Mouse (Mus musculus): ENCODE data around the gene Patz1. TPM values are rescaled to one million over a fixed set of nuclear protein-coding genes. Genes with fewer than 3 reads are reported as not detected.

Patz1 gene
- 52.0 and 52.7 TPM in 2 replicates for polyA plus RNA-seq (2015; fragmentation: Nextera tagmentation; extraction: Ambion mirVana)

DNA sequence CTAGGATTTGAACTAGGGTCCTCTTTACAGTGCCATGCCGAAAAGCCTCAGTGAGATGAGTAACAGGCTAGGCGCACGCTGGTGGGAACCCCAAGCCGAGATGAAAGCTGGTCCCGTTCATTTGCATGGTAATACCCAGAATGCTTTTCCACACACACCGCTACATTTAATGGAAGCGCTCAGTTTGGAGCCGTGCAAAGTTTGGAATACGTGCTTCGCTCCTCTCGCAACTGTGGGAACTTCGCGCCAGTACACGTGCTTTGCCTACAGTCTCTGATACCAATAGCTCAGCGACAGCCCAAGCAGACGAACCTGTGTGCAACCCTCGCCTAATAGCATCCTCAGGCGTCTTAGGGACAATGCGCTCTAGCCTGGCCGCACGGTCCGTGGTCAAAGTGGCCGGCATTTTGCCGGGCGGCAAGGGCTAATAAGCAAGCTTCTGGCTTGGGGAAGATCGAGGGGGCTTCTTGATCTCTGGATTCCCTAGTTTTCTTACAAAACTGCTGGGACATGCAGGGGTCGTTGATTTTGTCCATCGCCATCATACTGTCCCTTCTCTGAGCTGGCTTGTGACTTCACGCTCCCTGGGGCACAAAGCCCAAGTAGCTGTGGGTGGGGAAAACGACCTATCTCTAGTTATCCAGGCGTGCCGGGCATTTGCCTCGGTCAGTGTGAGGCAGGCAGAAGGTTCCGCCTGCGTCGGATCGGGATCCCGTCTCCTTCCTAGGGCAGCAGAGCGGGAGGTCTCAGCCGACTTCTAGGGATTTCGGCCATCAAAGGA lies at the start of gene Patz1:
Gene Patz1, plus strand, starts transcription at position 354 of the 781 bp plus-strand sequence.
- no peak for ATAC-seq (ENCODE audit: insufficient number of reproducible peaks, insufficient read depth, low FRiP score, low TSS enrichment, low read depth)
- under 1% methylated on average over 41 of the region's 41 CpGs for WGBS
- Histone ChIP-seq H3K36me3 (peaks cover 14% of the 10 kb centered on the region), H3K9me3 (no peaks in the 10 kb centered on the region), H3K9ac (peak within 1 kb of the TSS; percentile 99), H3K27me3 (no peaks in the 10 kb centered on the region), H3K27ac (peak within 1 kb of the TSS; percentile 100), H3K4me3 (peak within 1 kb of the TSS; percentile 79), H3K4me2 (peak within 1 kb of the TSS; percentile 99), H3K4me1 (peaks cover 26% of the 10 kb centered on the region)

DNA sequence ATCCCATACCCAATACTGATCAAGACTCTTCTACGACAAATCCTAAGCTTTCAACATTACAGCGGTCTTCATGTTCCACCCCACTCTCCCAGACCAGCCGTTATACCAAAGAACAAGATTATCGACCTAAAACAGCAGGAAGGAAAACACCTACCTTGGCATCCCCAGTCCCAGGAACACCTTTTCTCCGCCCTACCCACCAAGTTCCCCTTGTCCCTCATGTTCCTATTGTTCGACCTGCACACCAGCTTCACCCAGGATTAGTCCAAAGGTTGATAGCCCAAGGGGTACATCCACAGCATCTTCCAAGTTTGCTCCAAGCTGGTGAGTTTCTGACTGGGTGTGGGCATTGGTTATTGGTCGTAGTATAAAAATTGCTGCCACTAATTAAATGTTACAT lies 46.3 kb upstream of the Patz1 start:
- no peaks in the 10 kb centered on the region for H3K4me1 ChIP-seq
- H3K36me3 ChIP-seq, result peaks cover 96% of the 10 kb centered on the region
- WGBS, result 94% methylated on average over 7 of the region's 7 CpGs
- H3K4me3 ChIP-seq, result no peak overlapping the region
- peaks cover 7% of the 10 kb centered on the region; the same call in 1 of the 2 replicates for H3K9me3 ChIP-seq
- no peak overlapping the region for H3K9ac ChIP-seq
- no peak overlapping the region for H3K27ac ChIP-seq
- ATAC-seq (ENCODE audit: insufficient number of reproducible peaks, insufficient read depth, low FRiP score, low TSS enrichment, low read depth), result no peak
- no peaks in the 10 kb centered on the region for H3K27me3 ChIP-seq
- H3K4me2 ChIP-seq, result no peak overlapping the region

DNA sequence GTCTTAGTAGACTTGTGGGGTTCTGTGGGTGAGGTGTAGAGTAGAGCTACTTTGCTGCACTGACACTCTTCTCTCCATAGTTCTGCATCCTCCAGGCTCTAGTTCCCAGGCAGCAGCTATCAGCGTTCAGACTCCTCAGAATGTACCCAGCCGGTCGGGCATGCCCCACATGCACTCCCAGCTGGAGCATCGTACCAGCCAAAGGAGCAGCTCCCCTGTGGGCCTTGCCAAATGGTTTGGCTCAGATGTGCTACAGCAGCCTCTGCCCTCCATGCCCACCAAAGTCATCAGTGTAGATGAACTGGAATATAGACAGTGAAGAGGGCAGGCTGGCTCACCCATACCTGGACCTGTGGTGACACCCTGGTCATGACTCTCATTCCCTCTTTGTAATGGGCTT lies 44.9 kb upstream of the Patz1 start:
- H3K36me3 ChIP-seq, result peaks cover 95% of the 10 kb centered on the region
- no peak overlapping the region for H3K9ac ChIP-seq
- H3K27ac ChIP-seq, result no peak overlapping the region
- H3K4me2 ChIP-seq, result no peak overlapping the region
- no peak overlapping the region for H3K4me3 ChIP-seq
- WGBS, result 90% methylated on average over 4 of the region's 4 CpGs
- no peak for ATAC-seq (ENCODE audit: insufficient number of reproducible peaks, insufficient read depth, low FRiP score, low TSS enrichment, low read depth)
- H3K27me3 ChIP-seq, result no peaks in the 10 kb centered on the region
- no peaks in the 10 kb centered on the region for H3K4me1 ChIP-seq
- H3K9me3 ChIP-seq, result peaks cover 7% of the 10 kb centered on the region; the same call in 1 of the 2 replicates

DNA sequence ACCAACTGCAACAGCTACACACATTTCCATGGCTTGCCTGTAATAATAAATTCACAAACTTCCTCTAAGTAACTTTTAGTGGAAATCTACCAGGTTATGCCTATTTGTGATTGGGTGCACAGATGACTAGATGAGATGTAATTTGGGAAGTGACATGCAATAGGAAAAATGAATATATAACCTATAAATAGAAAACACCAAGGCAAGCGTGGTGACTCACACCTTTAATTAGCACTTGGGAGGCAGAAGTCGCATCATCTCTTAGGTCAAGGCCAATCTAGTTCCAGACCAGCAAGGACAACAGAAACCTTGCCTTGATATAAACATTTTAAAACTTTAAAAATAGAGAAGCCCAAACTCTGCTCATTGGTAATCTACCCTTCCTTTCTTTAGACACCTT lies 41.3 kb upstream of the Patz1 start:
- Histone ChIP-seq H3K4me2 (no peak overlapping the region), H3K9ac (no peak overlapping the region), H3K4me3 (no peak overlapping the region), H3K27ac (no peak overlapping the region), H3K27me3 (no peaks in the 10 kb centered on the region), H3K9me3 (no peaks in the 10 kb centered on the region), H3K36me3 (peaks cover 95% of the 10 kb centered on the region), H3K4me1 (no peaks in the 10 kb centered on the region)
- ATAC-seq (ENCODE audit: insufficient number of reproducible peaks, insufficient read depth, low FRiP score, low TSS enrichment, low read depth), result no peak
- 94% methylated on average over 2 of the region's 2 CpGs for WGBS

DNA sequence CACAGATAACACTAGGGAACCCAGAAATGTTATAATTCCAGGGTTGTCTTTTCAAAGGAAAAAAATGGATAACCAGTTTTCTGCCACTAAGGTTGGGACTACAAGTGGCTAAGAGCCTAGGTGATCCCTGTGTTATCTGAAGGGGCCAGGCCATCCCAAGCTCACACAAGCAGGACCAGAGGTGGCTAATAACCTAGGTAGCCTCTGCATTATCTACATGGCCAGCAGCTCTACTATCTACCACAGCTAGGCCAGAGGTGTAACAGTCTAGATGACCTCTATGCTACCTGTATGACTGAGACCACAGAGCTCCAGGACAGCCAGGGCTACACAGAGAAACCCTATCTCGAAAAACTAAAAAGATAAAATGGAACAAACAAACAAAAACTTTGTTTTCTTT lies 29.1 kb upstream of the Patz1 start:
- no peak overlapping the region for H3K9ac ChIP-seq
- 91% methylated on average over 1 of the region's 1 CpGs for WGBS
- H3K27ac ChIP-seq, result no peak overlapping the region
- no peak for ATAC-seq (ENCODE audit: insufficient number of reproducible peaks, insufficient read depth, low FRiP score, low TSS enrichment, low read depth)
- H3K4me2 ChIP-seq, result no peak overlapping the region
- no peaks in the 10 kb centered on the region for H3K9me3 ChIP-seq
- H3K4me3 ChIP-seq, result no peak overlapping the region
- H3K27me3 ChIP-seq, result no peaks in the 10 kb centered on the region
- peaks cover 6% of the 10 kb centered on the region for H3K4me1 ChIP-seq
- peaks cover 89% of the 10 kb centered on the region for H3K36me3 ChIP-seq

DNA sequence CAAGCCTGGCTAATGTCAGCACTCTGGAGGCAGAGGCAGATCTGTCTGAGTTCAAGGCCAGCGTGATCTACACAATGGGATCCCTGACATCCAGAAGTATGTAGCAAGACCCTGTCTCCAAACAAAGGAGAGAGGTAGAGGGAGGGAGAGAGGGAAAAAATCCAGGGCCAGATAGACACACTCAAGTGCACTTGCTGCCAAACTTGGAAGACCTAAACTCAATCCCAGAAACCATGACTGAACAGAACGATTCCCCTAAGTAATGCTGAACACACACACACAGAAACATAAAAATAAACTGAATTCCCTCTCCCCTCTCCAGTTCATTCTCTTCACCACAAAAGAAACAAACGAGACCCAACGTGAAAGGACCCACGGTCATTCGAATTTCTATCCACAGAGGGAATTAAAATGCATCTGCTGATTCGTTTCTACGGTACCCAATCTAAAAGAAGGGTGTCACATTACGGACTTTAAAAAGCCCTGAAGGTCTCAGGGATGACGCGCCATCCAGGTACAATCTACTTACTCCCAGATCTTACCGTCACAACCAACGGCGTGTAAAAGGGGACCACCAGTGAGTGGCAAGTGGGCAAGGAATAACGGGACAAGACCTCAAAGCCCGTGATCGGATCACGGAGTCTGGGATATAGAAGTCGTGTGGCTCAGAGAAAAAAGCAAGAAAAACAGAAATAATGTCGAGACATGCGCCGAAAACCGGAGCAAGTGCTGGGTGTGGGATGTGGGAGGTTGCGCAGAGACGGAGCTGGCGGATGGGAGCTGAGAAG lies 23.2 kb upstream of the Patz1 start:
- H3K4me3 ChIP-seq, result peak overlapping the region; percentile 89
- peaks cover 13% of the 10 kb centered on the region for H3K4me1 ChIP-seq
- peak overlapping the region; percentile 98 for H3K27ac ChIP-seq
- peaks cover 35% of the 10 kb centered on the region for H3K36me3 ChIP-seq
- no peaks in the 10 kb centered on the region for H3K9me3 ChIP-seq
- no peaks in the 10 kb centered on the region for H3K27me3 ChIP-seq
- 1% methylated on average over 26 of the region's 26 CpGs for WGBS
- no peak for ATAC-seq (ENCODE audit: insufficient number of reproducible peaks, insufficient read depth, low FRiP score, low TSS enrichment, low read depth)
- H3K9ac ChIP-seq, result peak overlapping the region; percentile 99
- H3K4me2 ChIP-seq, result peak overlapping the region; percentile 67

DNA sequence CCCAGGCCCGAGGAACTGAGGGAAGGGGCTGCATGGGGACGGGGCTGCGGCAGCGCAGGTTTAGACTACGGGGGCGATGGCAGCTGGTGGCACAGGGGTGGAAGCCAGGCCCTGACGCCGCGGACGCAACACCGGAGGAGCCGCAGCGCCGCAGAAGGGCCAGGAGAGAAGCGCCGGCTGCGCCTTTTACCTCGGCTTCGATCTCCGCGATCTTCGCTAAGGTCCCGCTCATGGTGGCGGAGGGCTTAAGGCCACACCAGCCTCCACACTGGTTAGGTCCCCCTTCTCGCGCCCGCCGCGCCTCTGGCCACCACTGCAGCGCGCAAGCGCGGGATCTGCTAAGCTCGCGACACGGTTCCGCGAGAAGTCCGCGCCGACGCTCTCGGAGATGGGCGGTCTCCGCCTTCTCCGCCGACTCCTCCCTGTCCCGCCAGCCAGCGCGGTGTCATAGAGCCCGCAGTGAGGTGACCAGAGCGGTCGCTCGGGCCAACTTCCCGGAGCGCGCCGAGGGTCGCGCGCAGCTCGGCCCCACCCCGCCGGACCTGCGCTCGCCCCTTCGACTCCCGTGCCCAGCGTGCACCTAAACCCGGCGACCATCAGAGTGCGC lies 22.5 kb upstream of the Patz1 start, which contains the start of gene Drg1:
Gene Drg1, minus strand, starts transcription at position 337 of the 607 bp plus-strand sequence.
- under 1% methylated on average over 72 of the region's 72 CpGs for WGBS

DNA sequence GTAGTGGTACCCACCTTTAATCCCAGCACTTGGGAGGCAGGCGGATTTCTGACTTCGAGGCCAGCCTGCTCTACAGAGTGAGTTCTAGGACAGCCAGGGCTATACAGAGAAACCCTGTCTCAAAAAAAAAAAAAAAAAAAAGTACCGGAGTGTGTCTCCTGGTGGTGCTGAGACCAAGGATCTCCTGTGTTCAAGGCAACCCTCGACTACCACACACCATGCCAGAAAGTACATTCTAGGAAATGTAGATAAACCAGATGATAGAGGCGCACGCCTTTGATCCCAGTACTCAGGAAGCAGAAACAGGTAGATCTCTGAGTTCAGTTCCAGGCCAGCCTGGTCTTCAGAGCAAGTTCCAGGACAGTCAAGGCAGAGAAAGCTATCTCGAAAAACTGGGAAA lies 21.5 kb upstream of the Patz1 start:
- H3K4me1 ChIP-seq, result peaks cover 13% of the 10 kb centered on the region
- peak overlapping the region; percentile 99 for H3K9ac ChIP-seq
- H3K36me3 ChIP-seq, result peaks cover 18% of the 10 kb centered on the region
- H3K9me3 ChIP-seq, result no peaks in the 10 kb centered on the region
- no peaks in the 10 kb centered on the region for H3K27me3 ChIP-seq
- 56% methylated on average over 7 of the region's 7 CpGs for WGBS
- H3K4me2 ChIP-seq, result peak overlapping the region; percentile 67
- H3K4me3 ChIP-seq, result peak overlapping the region; percentile 89
- H3K27ac ChIP-seq, result peak overlapping the region; percentile 98; the same call in 1 of the 2 replicates
- no peak for ATAC-seq (ENCODE audit: insufficient number of reproducible peaks, insufficient read depth, low FRiP score, low TSS enrichment, low read depth)

More for the DNA sequence above, 22.5 kb upstream of the Patz1 start, which contains the start of gene Drg1:
- H3K9ac ChIP-seq, result peak within 1 kb of the TSS; percentile 99
- ATAC-seq (ENCODE audit: insufficient number of reproducible peaks, insufficient read depth, low FRiP score, low TSS enrichment, low read depth), result peak; percentile 98
- no peaks in the 10 kb centered on the region for H3K9me3 ChIP-seq
- H3K4me1 ChIP-seq, result peaks cover 13% of the 10 kb centered on the region
- no peaks in the 10 kb centered on the region for H3K27me3 ChIP-seq
- H3K27ac ChIP-seq, result peak within 1 kb of the TSS; percentile 98
- H3K4me3 ChIP-seq, result peak within 1 kb of the TSS; percentile 89
- H3K36me3 ChIP-seq, result peaks cover 28% of the 10 kb centered on the region
- H3K4me2 ChIP-seq, result peak within 1 kb of the TSS; percentile 67

DNA sequence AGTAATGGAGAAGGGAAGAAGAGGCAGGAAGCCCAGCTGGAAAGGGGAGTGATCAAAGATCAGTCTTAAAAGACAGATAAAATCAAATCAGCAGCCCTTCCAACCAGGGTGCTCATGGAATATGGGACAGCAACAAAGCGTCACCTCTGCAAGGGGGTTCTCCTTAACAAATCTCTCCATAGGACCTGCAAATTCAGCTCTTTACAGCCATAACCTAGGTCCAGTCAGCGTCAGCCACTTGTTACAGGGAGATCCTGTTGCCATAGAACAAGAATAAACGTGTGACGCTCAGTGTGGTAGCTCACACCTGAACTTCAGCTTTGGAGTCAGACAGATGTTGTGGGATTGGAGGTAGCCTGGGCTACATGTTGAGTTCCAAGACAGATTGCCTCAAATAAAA lies 19.4 kb upstream of the Patz1 start:
- WGBS, result 37% methylated on average over 4 of the region's 4 CpGs
- no peak overlapping the region for H3K4me3 ChIP-seq
- H3K9me3 ChIP-seq, result no peaks in the 10 kb centered on the region
- no peaks in the 10 kb centered on the region for H3K36me3 ChIP-seq
- no peak overlapping the region for H3K9ac ChIP-seq
- H3K27me3 ChIP-seq, result no peaks in the 10 kb centered on the region
- H3K27ac ChIP-seq, result no peak overlapping the region
- peaks cover 10% of the 10 kb centered on the region for H3K4me1 ChIP-seq
- no peak for ATAC-seq (ENCODE audit: insufficient number of reproducible peaks, insufficient read depth, low FRiP score, low TSS enrichment, low read depth)
- H3K4me2 ChIP-seq, result no peak overlapping the region

DNA sequence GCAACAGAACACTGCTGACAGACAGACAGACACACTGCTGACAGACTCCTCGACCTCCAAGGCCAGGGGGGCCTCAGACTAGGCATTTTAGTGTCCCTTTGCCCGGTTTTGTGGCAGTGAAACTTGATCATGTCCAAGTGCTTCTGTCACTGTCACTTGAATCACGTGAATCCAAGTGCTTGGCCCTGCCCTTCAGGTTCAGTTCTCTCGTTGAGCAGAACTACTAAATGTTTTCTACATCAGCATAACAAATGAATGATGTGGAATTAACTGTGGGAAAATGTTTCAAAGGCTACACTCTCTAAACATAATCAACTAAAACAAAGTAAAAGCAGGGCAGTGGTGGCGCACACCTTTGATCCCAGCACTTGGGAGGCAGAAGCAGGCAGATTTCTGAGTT lies 10.3 kb upstream of the Patz1 start:
- WGBS, result 63% methylated on average over 5 of the region's 5 CpGs
- no peak for ATAC-seq (ENCODE audit: insufficient number of reproducible peaks, insufficient read depth, low FRiP score, low TSS enrichment, low read depth)
- no peak overlapping the region for H3K27ac ChIP-seq
- H3K27me3 ChIP-seq, result no peaks in the 10 kb centered on the region
- no peak overlapping the region for H3K4me3 ChIP-seq
- H3K9me3 ChIP-seq, result peaks cover 10% of the 10 kb centered on the region
- H3K4me1 ChIP-seq, result no peaks in the 10 kb centered on the region
- H3K4me2 ChIP-seq, result no peak overlapping the region
- no peak overlapping the region for H3K9ac ChIP-seq
- no peaks in the 10 kb centered on the region for H3K36me3 ChIP-seq

DNA sequence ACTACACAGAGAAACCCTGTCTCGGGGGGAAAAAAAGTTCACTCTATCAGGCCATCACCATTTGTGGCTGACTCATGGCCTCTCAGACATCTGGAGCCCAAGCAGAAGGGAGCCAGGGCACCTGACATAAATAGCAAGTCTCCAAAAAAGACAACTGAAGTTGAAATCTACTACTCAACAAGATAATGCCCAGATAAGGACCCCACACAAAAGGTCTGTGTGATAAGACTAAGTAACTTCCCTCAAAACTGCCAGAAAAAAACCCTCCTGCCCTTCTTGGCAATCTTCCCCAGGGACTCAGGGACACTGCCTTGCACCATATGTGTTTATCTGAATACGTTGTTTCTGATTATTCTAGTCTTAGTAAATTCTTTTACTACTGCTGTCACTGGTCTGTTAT lies 8.9 kb upstream of the Patz1 start:
- H3K27me3 ChIP-seq, result no peaks in the 10 kb centered on the region
- no peak for ATAC-seq (ENCODE audit: insufficient number of reproducible peaks, insufficient read depth, low FRiP score, low TSS enrichment, low read depth)
- H3K4me3 ChIP-seq, result no peak overlapping the region
- no peaks in the 10 kb centered on the region for H3K4me1 ChIP-seq
- H3K9ac ChIP-seq, result no peak overlapping the region
- H3K36me3 ChIP-seq, result no peaks in the 10 kb centered on the region
- no peak overlapping the region for H3K27ac ChIP-seq
- no peak overlapping the region for H3K4me2 ChIP-seq
- 74% methylated on average over 2 of the region's 2 CpGs for WGBS
- H3K9me3 ChIP-seq, result peaks cover 10% of the 10 kb centered on the region
